Mouse (Mus musculus) effector memory CD4-positive, alpha-beta T cell, adult 7 months (primary cell): Measurements from ENCODE around the gene Tent5c. TPM values are rescaled to one million over a fixed set of nuclear protein-coding genes. Genes with fewer than 3 reads are reported as not detected.

ENCODE experiments used
- polyA plus RNA-seq: library from polyadenylated mRNA; unstranded; fragments of 100-300 nt; shearing (Covaris generic); gene quantifications from one replicate; pipeline ENCODE4 v1.2.1, GENCODE M21; 2017

Gene Tent5c
- polyA plus RNA-seq = 95.6 TPM

DNA sequence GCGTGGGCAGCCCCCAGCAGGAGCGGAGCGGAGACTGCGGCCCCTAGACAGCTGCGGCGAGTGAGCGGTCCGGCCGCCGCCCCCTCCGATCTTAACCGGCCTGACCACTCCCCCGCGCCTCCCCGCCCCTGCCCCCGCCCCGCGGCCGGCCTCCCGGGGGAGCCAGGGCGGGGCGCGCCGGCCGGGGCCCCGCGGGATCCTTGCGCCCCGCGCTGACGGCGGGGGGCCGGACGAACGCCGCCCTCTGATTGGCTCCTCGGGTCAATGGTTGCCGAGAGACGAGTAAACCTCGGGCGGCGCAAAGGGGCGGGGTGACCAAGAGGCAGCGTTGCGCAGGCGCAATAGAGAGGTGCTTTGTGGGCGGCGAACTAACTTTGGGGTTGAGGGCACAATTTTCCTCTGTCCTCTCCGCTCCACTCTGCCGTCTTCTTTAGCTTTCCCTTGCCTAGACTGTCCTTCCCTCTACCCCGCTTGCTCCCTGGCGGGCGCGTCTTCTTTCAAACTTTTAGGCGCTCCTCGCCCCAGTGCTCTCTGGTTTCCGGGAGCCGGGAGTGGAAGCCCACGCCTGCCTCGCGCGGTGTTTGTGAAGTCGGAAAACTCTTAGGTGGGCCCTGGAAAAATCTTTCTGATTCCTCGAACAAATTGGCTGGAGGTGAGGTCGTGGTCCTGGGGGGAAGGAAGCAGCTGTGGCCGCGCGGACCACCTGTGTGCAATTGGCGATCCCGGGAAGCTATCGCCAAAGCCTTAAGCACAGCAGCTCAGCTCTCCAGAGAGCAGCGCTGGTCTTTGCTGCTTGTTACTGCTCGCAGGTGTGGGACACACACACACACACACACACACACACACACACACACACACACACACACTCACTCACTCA is at the start of gene Tent5c:
Gene Tent5c, minus strand, starts transcription at position 192 of the 877 bp plus-strand sequence.

Other genes with a start within 250 kb of the Tent5c start
- 109 TPM for gene Man1a2, start 196.2 kb upstream of the Tent5c start, polyA plus RNA-seq